Mouse (Mus musculus): ENCODE results near the gene Tcirg1.
A peak's percentile ranks its signal among the peaks of the same experiment; 100 is the strongest.

The Tcirg1 gene

GRCm38 (mm10) chr19:3851979-3852681 lies 54.8 kb downstream of the Tcirg1 start:
- peak; percentile 53 for DNase-seq (ENCODE audit: low spot score)

GRCm38 (mm10) chr19:3851502-3851962 lies 55.4 kb downstream of the Tcirg1 start, which contains the start of gene Chka:
Chka (plus strand) TSS chr19:3851773.
- peak; percentile 93 for DNase-seq (ENCODE audit: low spot score)

- DNase-seq (ENCODE audit: low spot score): peak; percentile 72
These were observed 56.0 kb downstream of the Tcirg1 start for GRCm38 (mm10) chr19:3850847-3851469.

GRCm38 (mm10) chr19:3850076-3850475 lies 56.9 kb downstream of the Tcirg1 start:
- DNase-seq (ENCODE audit: low spot score): no peak

GRCm38 (mm10) chr19:3849251-3849650 lies 57.7 kb downstream of the Tcirg1 start:
- no peak for DNase-seq (ENCODE audit: low spot score)

- no peak for DNase-seq (ENCODE audit: low spot score)
These were observed 58.6 kb downstream of the Tcirg1 start for GRCm38 (mm10) chr19:3848207-3848808.

- no peak for DNase-seq (ENCODE audit: low spot score)
These were observed 59.2 kb downstream of the Tcirg1 start for GRCm38 (mm10) chr19:3847711-3848110.

GRCm38 (mm10) chr19:3846676-3847604 lies 60.0 kb downstream of the Tcirg1 start:
- DNase-seq (ENCODE audit: low spot score): no peak

Measured in adipocyte (in vitro differentiated cells).